Mouse (Mus musculus) lung, adult 10 weeks (tissue): ENCODE measurements around the gene Plau. TPM values are rescaled to one million over a fixed set of nuclear protein-coding genes. Genes with fewer than 3 reads are reported as not detected.

Experiments used
- polyA plus RNA-seq: library from polyadenylated mRNA; stranded (reverse); fragments of 350-450 nt; fragmentation: Illumina TruSeq; extraction: RNeasy Lipid Tissue Mini Kit (QIAGEN cat#74804); gene quantifications from one replicate; pipeline ENCODE4 v1.2.3, GENCODE M21; 2014; ENCODE audit warnings: low read depth, low replicate concordance; ENCODE audit not compliant: insufficient read depth

Gene Plau
- 6.6 TPM for polyA plus RNA-seq

GRCm38 (mm10) chr14:20836171-20836904, at the start of gene Plau:
Gene Plau (plus strand): TSS chr14:20836660.

GRCm38 (mm10) chr14:20793758-20794531, 42.5 kb upstream of the Plau start, which contains the start of gene Camk2g:
Gene Camk2g (minus strand): TSS chr14:20794088.

Other genes starting within 250 kb of the Plau start
- gene Usp54, start 195.6 kb upstream of the Plau start, polyA plus RNA-seq: 7.0 TPM
- 0.24 TPM for gene Myoz1, start 180.1 kb upstream of the Plau start, polyA plus RNA-seq
- 0.87 TPM for gene Synpo2l, start 168.3 kb upstream of the Plau start, polyA plus RNA-seq
- gene Sec24c, start 162.4 kb upstream of the Plau start, polyA plus RNA-seq: 30.6 TPM
- 11.0 TPM for gene Fut11, start 141.7 kb upstream of the Plau start, polyA plus RNA-seq
- 110 TPM for gene Chchd1, start 133.7 kb upstream of the Plau start, polyA plus RNA-seq
- gene Zswim8, start 129.1 kb upstream of the Plau start, polyA plus RNA-seq: 33.3 TPM
- gene Ndst2, start 102.1 kb upstream of the Plau start, polyA plus RNA-seq: 11.4 TPM
- gene Camk2g, start 42.6 kb upstream of the Plau start, polyA plus RNA-seq: 13.8 TPM
- 54.6 TPM for gene Vcl, start 92.7 kb downstream of the Plau start, polyA plus RNA-seq
- gene Ap3m1, start 215.8 kb downstream of the Plau start, polyA plus RNA-seq: 18.0 TPM
- gene Adk, start 215.9 kb downstream of the Plau start, polyA plus RNA-seq: 92.6 TPM